Mouse (Mus musculus) forebrain, embryonic 12.5 days (tissue): ENCODE results near the gene Gpa33. TPM values are rescaled to one million over a fixed set of nuclear protein-coding genes. Genes with fewer than 3 reads are reported as not detected.
A peak's percentile ranks its signal among the peaks of the same experiment; 100 is the strongest.

Experiments used
- ATAC-seq: fragments of 200-750 bp; cut with Nextera tagmentation; 2 replicates; pipeline ENCODE4 v1.8.0; 2017; ENCODE audit warnings: moderate TSS enrichment; ENCODE audit not compliant: low FRiP score
- H3K27ac ChIP-seq: fragments of 300-500 bp; sonication (generic); 2 replicates; pipeline ENCODE4 v1.5.1; 2016; ENCODE audit warnings: mild to moderate bottlenecking
- H3K27me3 ChIP-seq: fragments of 300-500 bp; sonication (generic); 2 replicates; pipeline ENCODE4 v1.6.1; 2016; ENCODE audit warnings: mild to moderate bottlenecking
- H3K36me3 ChIP-seq: fragments of 300-500 bp; sonication (generic); replicated peaks from 2 replicates; pipeline ENCODE4 v1.6.1; 2016; ENCODE audit warnings: mild to moderate bottlenecking
- H3K4me1 ChIP-seq: fragments of 300-500 bp; sonication (generic); 2 replicates; pipeline ENCODE4 v1.6.1; 2016
- H3K4me2 ChIP-seq: fragments of 300-500 bp; sonication (generic); 2 replicates; pipeline ENCODE4 v1.6.1; 2016; ENCODE audit warnings: mild to moderate bottlenecking, moderate library complexity
- H3K4me3 ChIP-seq: fragments of 300-500 bp; sonication (generic); replicated peaks from 2 replicates; pipeline ENCODE4 v1.5.1; 2016; ENCODE audit warnings: mild to moderate bottlenecking
- H3K9ac ChIP-seq: fragments of 300-500 bp; sonication (generic); 2 replicates; pipeline ENCODE4 v1.6.1; 2016; ENCODE audit warnings: mild to moderate bottlenecking
- H3K9me3 ChIP-seq: fragments of 300-500 bp; sonication (generic); 2 replicates; pipeline ENCODE4 v1.6.1; 2016
- WGBS: fragments of 180-500 bp; shearing (Covaris S2); methylation state at CpG from one replicate; pipeline ENCODE4 v1.1.7; 2016; 5-methylcytosine and 5-hydroxymethylcytosine counted together
- polyA plus RNA-seq: library from polyadenylated mRNA; unstranded; fragments of >200 nt; fragmentation: Nextera tagmentation; extraction: Ambion mirVana; gene quantifications from 2 replicates; pipeline ENCODE4 v1.2.1, GENCODE M21; 2016

The Gpa33 gene
- polyA plus RNA-seq, 1 experiment from 2014 or later: not detected

DNA sequence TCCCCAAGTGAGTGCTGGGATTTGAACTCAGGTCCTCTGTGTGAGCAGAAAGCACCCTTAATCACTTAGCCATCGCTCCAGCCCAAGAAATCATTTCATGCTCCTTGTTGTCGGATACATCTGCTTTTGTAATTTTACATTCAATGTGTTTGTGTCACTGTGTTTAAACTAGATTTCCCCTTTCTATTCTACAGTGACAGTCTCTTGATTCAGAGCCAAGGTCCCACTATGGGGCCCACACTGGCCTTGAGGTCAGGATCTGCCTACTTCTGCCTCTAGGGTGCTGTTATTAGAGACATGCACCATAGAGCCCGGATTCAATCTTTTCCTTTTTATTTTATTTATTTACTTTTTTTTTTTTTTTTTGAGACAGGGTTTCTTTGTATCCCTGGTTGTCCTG lies 43.0 kb downstream of the Gpa33 start:
- 87% methylated on average over 3 of the region's 3 CpGs for WGBS
- H3K4me2 ChIP-seq: no peak overlapping the region
- H3K9ac ChIP-seq: no peak overlapping the region
- no peaks in the 10 kb centered on the region for H3K27me3 ChIP-seq
- no peak overlapping the region for H3K27ac ChIP-seq
- no peak overlapping the region for H3K4me3 ChIP-seq
- no peaks in the 10 kb centered on the region for H3K9me3 ChIP-seq
- no peak for ATAC-seq
- no peaks in the 10 kb centered on the region for H3K4me1 ChIP-seq
- no peaks in the 10 kb centered on the region for H3K36me3 ChIP-seq

- H3K9me3 ChIP-seq: no peaks in the 10 kb centered on the region
- H3K27me3 ChIP-seq: no peaks in the 10 kb centered on the region
- no peaks in the 10 kb centered on the region for H3K4me1 ChIP-seq
- H3K27ac ChIP-seq: no peak overlapping the region
- no peak overlapping the region for H3K4me3 ChIP-seq
- no peaks in the 10 kb centered on the region for H3K36me3 ChIP-seq
- H3K4me2 ChIP-seq: no peak overlapping the region
- no peak overlapping the region for H3K9ac ChIP-seq
- WGBS: 79% methylated on average over 9 of the region's 9 CpGs
- ATAC-seq: no peak
Measured at GRCm38 (mm10) chr1:166173621-166174020, 43.6 kb downstream of the Gpa33 start.

DNA sequence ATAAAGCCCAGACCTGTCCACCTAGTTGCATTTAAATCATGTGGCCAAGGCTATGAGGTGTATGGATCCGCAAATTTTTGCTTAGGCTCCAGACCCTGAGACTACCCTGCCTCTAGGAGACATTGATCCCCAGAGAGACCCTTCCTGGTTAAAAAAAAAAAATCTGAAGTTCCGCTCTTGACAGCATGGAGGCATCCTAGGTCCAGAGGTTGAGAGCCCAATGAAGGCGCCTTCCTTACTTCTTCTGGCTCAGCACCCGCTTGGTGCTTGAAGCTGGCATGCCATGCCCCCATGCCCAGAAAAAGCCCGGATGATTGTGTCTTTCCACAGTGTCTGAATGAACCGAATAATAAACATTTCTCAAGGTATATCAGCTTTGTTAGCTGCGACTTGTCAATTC lies 51.5 kb downstream of the Gpa33 start:
- Histone ChIP-seq H3K4me2 (no peak overlapping the region), H3K27me3 (no peaks in the 10 kb centered on the region), H3K4me3 (no peak overlapping the region), H3K4me1 (no peaks in the 10 kb centered on the region), H3K9me3 (no peaks in the 10 kb centered on the region), H3K27ac (no peak overlapping the region), H3K36me3 (no peaks in the 10 kb centered on the region), H3K9ac (no peak overlapping the region)
- ATAC-seq: no peak
- 92% methylated on average over 7 of the region's 7 CpGs for WGBS

- H3K27me3 ChIP-seq: no peaks in the 10 kb centered on the region
- H3K4me2 ChIP-seq: no peak overlapping the region
- H3K36me3 ChIP-seq: no peaks in the 10 kb centered on the region
- ATAC-seq: no peak
- WGBS: 81% methylated on average over 10 of the region's 10 CpGs
- no peak overlapping the region for H3K27ac ChIP-seq
- H3K9ac ChIP-seq: no peak overlapping the region
- no peaks in the 10 kb centered on the region for H3K4me1 ChIP-seq
- H3K4me3 ChIP-seq: no peak overlapping the region
- no peaks in the 10 kb centered on the region for H3K9me3 ChIP-seq
Measured at GRCm38 (mm10) chr1:166182952-166183627, 53.1 kb downstream of the Gpa33 start.

GRCm38 (mm10) chr1:166184391-166185229 lies 54.6 kb downstream of the Gpa33 start:
- WGBS: 88% methylated on average over 22 of the region's 22 CpGs
- no peaks in the 10 kb centered on the region for H3K4me1 ChIP-seq
- no peaks in the 10 kb centered on the region for H3K9me3 ChIP-seq
- H3K27ac ChIP-seq: no peak overlapping the region
- ATAC-seq: no peak
- no peak overlapping the region for H3K9ac ChIP-seq
- no peaks in the 10 kb centered on the region for H3K36me3 ChIP-seq
- H3K4me2 ChIP-seq: no peak overlapping the region
- no peaks in the 10 kb centered on the region for H3K27me3 ChIP-seq
- no peak overlapping the region for H3K4me3 ChIP-seq

DNA sequence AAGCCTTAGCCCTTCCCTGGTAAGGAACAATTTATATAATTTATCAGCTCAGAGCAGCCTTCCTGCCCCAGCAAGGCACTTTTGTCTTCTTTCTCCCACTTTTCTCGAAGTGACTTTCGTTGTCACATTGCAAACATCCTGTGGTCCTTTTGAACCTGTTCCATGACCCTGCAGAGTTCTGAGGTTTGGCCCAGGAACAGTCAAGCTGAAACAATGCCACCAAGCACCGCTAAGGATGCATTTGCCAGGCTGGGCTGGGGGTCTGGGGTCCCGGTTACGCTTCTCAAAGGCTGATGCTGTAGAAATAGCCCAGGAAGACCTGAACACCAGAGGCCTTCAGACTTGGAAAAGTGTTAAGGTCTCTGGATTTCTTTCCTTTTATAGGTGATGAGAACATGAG lies 55.3 kb downstream of the Gpa33 start:
- ATAC-seq: no peak
- 91% methylated on average over 5 of the region's 5 CpGs for WGBS
- H3K27ac ChIP-seq: no peak overlapping the region
- H3K27me3 ChIP-seq: no peaks in the 10 kb centered on the region
- H3K9ac ChIP-seq: no peak overlapping the region
- H3K4me1 ChIP-seq: peaks cover 2% of the 10 kb centered on the region
- no peaks in the 10 kb centered on the region for H3K36me3 ChIP-seq
- no peaks in the 10 kb centered on the region for H3K9me3 ChIP-seq
- H3K4me2 ChIP-seq: no peak overlapping the region
- H3K4me3 ChIP-seq: no peak overlapping the region

DNA sequence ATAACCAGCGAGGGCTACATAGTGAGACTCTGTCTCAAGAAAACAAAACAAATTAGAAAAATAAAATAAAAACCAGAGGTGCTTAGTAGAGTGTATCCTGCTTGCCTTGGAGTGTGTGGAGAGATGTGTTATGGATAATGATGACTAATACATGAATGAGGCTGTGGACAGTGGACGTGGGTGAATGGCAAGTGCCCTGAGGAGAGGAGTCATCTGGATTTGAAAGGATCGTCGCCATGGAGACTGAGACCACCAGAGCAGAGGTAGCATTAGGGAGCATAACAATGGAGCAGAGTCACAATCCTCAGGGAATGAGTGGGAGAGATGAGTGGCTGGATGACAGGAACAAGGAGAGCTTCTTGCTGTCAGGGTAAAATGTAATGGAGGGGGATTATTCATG lies 59.8 kb downstream of the Gpa33 start:
- Histone ChIP-seq H3K9ac (no peak overlapping the region), H3K27me3 (no peaks in the 10 kb centered on the region), H3K9me3 (no peaks in the 10 kb centered on the region), H3K27ac (no peak overlapping the region), H3K36me3 (no peaks in the 10 kb centered on the region), H3K4me1 (peaks cover 2% of the 10 kb centered on the region), H3K4me2 (no peak overlapping the region), H3K4me3 (no peak overlapping the region)
- 0 out of 2 replicates have a peak, but pooled peaks have one; percentile 36 for ATAC-seq
- WGBS: 68% methylated on average over 4 of the region's 4 CpGs

GRCm38 (mm10) chr1:166204171-166204570 lies 74.1 kb downstream of the Gpa33 start:
- H3K27ac ChIP-seq: no peak overlapping the region
- H3K27me3 ChIP-seq: no peaks in the 10 kb centered on the region
- H3K4me2 ChIP-seq: no peak overlapping the region
- H3K4me1 ChIP-seq: no peaks in the 10 kb centered on the region
- WGBS: 21% methylated on average over 5 of the region's 5 CpGs
- no peaks in the 10 kb centered on the region for H3K9me3 ChIP-seq
- no peak for ATAC-seq
- H3K9ac ChIP-seq: no peak overlapping the region
- H3K36me3 ChIP-seq: no peaks in the 10 kb centered on the region
- H3K4me3 ChIP-seq: no peak overlapping the region

- no peak overlapping the region for H3K4me2 ChIP-seq
- no peak overlapping the region for H3K27ac ChIP-seq
- H3K36me3 ChIP-seq: no peaks in the 10 kb centered on the region
- no peak for ATAC-seq
- 95% methylated on average over 3 of the region's 3 CpGs for WGBS
- H3K4me3 ChIP-seq: no peak overlapping the region
- H3K4me1 ChIP-seq: no peaks in the 10 kb centered on the region
- no peaks in the 10 kb centered on the region for H3K9me3 ChIP-seq
- H3K27me3 ChIP-seq: no peaks in the 10 kb centered on the region
- no peak overlapping the region for H3K9ac ChIP-seq
Measured at GRCm38 (mm10) chr1:166205159-166205558, 75.1 kb downstream of the Gpa33 start.

DNA sequence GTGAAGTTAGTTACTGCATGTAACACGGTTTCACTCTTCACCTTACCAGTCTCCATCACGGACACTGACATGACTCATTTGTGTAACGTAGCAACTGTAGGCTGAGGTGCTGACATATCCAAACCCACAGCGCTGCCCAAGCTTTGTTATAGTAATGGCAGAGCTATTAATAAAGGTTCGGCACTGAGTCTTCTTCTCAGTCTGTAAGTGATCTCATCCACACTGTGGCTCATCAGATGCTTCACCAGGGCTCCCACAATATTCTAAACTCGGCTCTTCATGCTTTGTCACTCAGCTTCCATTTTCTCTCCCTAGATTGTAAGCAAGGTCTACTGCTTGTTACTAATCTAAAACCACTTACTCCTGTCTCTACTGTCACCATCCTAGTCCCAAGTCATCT lies 79.3 kb downstream of the Gpa33 start:
- 91% methylated on average over 6 of the region's 6 CpGs for WGBS

GRCm38 (mm10) chr1:166214181-166214580 lies 84.1 kb downstream of the Gpa33 start:
- Histone ChIP-seq H3K27ac (no peak overlapping the region), H3K9ac (no peak overlapping the region), H3K4me2 (no peak overlapping the region), H3K27me3 (no peaks in the 10 kb centered on the region), H3K4me1 (no peaks in the 10 kb centered on the region), H3K4me3 (no peak overlapping the region), H3K36me3 (no peaks in the 10 kb centered on the region), H3K9me3 (no peaks in the 10 kb centered on the region)
- ATAC-seq: no peak
- WGBS: 87% methylated on average over 4 of the region's 4 CpGs

More for the DNA sequence above, 79.3 kb downstream of the Gpa33 start:
- no peaks in the 10 kb centered on the region for H3K27me3 ChIP-seq
- no peak overlapping the region for H3K9ac ChIP-seq
- H3K4me2 ChIP-seq: no peak overlapping the region
- H3K27ac ChIP-seq: no peak overlapping the region
- H3K4me1 ChIP-seq: no peaks in the 10 kb centered on the region
- no peak overlapping the region for H3K4me3 ChIP-seq
- no peaks in the 10 kb centered on the region for H3K9me3 ChIP-seq
- H3K36me3 ChIP-seq: no peaks in the 10 kb centered on the region
- ATAC-seq: no peak
